Mouse (Mus musculus) T-cell, adult 66 days (primary cell): ENCODE data around the gene Usp9y. TPM values are rescaled to one million over a fixed set of nuclear protein-coding genes. Genes with fewer than 3 reads are reported as not detected.

Source experiments
- total RNA-seq, 2 experiments: library from RNA; stranded (reverse); gene quantifications; 3 replicates in 1 of 2; 4 replicates in 1 of 2; pipeline ENCODE4 v1.2.4; 2023

Gene Usp9y
- not detected for total RNA-seq

GRCm38 (mm10) chrY:1459682-1460081, at the start of gene Usp9y:
Gene Usp9y (minus strand): TSS chrY:1459782.

GRCm38 (mm10) chrY:1286171-1286795, 173.3 kb downstream of the Usp9y start, which contains the start of gene Ddx3y:
Gene Ddx3y (minus strand): TSS chrY:1286629.

Other genes starting within 250 kb of the Usp9y start
- 10 to 100 TPM in 1 of 2 experiments, not detected in 1; 65.8 TPM for gene Uty, start 214.0 kb downstream of the Usp9y start, total RNA-seq
- 100 to 1,000 TPM in 1 of 2 experiments, not detected in 1; 107 TPM for gene Ddx3y, start 173.2 kb downstream of the Usp9y start, total RNA-seq